Mouse (Mus musculus) cerebellum, adult 9-10 months (tissue): ENCODE data around the gene Rsl24d1.
"Not testable (repeated sequence)": the region's sequence is repeated elsewhere in the genome, so short reads cannot be mapped to it uniquely, and the experiment has no call there.

ENCODE experiments used
- DNase-seq: peaks from one replicate; pipeline ENCODE4 v3.0.0; 2022

Rsl24d1 gene

DNA sequence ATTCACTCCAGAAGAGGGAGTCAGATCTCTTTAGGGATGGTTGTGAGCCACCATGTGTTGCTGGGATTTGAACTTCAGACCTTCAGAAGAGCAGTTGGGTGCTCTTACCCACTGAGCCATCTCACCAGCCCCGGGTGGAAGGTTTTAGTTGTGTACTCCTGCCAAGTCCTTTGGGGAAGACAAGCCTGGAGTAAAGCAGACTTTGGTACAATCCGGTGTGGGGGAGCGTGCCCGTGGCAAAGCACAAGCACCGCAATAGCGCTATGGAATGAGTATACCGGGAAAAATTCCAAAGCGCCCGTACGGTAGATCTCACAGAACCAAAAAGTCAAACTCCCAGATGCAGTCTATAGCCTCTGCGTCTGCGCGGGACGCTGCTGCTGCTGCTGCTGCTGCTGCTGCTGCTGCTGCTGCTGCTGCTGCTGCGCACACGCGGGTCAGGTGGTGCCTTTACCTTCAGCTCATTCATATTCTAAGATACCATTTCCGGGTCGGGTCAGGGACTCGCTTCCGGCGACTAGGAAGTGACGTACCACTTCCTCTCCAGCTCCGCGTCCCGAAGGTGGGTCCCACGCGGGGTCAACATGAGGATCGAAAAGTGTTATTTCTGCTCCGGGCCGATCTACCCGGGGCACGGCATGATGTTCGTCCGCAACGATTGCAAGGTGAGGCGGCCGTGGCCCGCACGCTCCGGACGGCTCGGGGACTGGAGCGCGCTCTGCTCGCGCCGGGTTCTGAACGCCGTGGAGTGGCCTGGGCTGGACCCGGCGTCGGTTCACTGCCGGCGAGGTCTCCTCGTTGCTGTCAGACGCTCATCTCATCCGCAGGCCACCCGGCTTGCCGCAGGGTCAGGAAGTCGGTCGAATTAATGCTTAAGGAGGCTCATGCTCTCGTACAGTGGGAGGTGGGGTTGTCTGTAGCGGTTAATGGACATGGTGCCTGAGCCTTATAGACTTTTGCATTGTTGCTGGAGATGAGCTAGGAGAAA is at the start of gene Rsl24d1:
Gene Rsl24d1, plus strand, starts transcription at position 508 of the 988 bp plus-strand sequence.
- DNase-seq: peak; percentile 90

DNA sequence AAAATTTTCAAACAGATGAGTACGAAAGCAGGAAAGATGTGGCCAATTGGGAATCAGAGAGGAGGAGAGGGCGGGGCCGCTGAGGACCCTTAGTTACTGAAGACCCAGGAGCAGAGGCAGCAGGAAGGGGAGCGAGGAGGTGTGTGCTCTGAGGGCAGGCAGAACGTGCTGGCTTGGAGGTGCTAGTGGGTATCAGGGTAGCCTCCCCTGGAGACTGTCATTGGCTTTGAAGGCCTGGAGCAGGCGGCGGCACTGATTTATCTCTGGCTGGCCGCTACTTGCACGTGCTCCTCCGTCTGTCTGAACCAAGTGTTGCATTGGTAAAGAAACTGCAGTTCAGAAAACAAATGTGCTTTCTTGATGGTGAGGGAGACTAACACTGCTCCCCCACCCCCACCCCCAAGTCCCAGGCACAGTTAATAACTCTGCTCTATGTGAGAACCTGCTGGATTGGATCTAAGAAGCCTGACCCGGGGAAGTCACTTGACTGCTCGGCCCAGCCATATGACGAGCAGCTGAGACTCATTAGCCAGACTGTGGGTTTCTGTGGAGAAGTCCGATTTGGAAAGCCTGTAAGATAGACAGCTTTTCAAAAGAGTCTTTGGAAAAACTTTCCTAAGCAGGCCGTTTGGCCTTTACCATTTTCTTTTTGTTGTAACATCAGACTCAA is 49.5 kb upstream of the Rsl24d1 start:
- no peak for DNase-seq

DNA sequence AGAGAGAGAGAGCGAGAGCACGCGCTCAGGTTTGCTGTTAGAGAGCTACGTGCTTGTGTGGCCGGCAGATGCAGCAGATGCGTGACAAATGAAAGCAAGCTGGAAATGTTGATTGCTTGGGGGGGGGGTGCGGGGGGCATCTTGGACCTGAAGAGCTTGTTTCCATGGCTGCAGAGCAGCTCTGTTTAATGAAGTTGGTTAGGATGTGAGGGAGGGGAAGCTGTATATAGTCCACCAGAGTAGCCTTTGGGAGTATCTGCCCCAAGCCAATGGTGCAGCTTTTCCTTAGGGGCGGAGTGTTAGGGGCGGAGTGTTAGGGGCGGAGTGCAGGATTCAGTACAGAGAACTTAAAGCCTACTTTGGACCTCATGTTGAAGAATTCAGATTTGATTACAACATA is 46.1 kb upstream of the Rsl24d1 start:
- DNase-seq: no peak

DNA sequence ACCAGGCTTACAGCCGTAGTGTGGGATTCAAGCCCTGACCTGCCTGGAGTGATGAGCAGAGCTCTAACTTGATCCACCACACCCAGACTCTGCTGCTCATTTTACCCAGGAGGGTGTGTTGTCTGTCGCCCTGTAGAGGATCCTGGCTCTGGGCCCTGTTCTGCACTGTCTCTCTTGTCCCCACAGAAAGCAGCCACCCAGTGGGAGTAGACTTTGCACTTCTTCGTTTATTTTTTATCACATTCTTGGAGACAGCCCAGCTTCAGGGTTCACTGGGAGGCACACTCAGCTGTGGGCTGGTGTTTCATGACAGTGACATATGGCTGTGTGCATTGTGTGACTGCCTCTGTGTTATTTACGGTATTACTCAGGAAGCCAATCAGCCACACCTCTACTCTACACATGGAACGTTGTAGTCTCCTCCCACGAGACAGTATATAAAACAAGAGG is 45.0 kb upstream of the Rsl24d1 start:
- no peak for DNase-seq

DNA sequence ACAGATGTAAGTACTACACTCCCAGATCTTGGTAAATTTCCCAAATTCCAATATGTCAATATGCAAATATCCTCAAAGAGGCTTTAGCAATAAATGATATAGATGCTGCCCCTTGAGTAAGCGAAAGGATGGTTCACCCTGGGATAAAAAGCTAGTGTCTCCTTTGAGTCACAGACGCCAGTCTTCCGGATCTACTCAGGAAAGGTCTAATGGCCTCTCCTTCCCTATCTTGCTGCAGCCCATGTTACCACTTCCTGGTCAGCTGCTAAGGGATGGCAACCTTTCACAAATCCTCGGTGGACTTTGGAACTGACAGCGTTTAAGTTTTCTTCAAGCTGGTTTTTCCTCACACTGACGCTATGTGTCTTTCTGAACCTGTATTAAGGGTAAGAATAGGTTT is 44.5 kb upstream of the Rsl24d1 start:
- no peak for DNase-seq

DNA sequence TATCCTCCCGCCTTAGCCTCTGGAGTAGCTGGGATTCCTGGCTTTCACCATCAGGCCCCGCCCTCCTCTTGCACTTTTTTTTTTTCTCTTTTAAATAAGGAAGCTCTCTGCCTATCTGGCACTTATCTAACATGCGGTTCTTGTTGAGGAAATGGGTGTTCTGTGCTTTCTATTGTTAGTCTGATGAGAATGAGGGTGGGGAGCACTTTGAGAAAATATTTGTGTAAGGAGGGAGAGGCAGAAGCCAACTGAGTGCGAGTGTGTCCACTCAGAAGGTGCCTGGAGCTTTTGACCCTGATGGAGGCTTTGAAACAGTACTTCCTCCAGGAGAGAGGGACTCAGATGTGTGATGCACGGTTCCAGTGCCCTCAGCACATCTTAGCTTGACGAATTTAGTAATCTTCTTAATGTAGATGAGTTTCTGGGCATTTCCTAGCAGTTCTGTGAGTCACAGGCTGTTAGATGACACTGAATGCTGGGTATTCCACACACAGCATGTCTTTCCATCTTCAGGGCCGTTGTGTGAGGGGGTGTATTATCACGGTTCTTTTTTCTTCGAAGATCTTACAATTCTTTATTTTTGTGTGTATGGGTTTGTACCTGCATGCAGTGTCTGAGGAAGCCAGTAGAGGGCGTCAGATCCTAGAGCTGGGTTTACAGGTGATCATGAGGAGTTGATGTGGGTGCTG is 42.1 kb upstream of the Rsl24d1 start:
- no peak for DNase-seq

DNA sequence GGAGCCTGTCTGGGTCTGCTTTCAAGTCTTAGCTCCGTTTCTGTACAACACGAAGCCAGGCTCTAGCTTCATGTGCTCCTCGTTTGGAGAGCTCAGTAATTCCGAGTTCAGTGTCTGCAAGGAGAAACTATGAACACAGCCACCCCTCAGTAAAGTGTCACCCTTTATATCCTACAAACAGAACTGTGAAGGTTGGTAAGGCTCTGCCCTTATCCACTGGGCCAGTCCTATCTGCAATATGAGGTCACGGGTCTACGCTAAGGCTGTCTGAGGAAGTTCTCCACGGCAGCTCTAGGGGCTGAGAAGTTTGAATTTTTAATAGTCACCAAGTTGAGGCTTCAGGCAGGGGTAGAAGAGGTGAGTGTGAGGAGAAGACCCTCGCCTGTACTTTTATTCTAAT is 40.8 kb upstream of the Rsl24d1 start:
- no peak for DNase-seq

DNA sequence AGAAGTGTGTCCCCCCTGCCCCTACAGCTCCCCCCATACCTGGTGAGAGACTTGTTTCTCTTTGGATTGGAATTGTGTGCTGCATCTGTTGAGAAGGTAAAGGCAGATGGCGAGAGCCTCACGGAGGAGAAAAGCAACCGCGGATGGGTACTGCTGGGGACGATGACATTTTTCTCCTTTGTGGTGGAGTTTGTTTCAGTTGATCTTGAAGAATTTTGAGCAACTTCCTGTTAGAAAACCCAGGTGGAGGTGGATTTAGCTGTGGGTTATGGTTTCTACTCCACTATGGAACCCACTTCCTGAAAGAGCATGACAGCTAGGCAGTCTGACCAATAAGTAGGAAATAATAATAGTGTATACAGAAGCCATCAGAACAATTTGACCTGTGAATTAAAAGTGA is 40.1 kb upstream of the Rsl24d1 start:
- DNase-seq: no peak

DNA sequence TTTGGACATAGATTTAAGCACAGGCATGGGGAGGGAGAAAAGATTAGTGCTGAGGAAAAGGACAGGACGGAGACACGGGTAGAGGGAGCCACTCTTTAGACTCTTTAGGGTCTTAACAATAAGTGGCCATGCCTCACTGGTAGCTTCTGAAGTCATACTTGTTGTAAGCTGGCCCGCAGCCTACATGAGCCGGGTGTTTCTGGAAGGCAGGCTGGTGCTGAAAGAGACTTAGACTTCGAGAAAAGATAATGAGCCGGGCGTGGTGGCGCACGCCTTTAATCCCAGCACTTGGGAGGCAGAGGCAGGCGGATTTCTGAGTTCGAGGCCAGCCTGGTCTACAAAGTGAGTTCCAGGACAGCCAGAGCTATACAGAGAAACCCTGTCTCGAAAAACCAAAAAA is 33.9 kb upstream of the Rsl24d1 start:
- DNase-seq: not testable (repeated sequence)

DNA sequence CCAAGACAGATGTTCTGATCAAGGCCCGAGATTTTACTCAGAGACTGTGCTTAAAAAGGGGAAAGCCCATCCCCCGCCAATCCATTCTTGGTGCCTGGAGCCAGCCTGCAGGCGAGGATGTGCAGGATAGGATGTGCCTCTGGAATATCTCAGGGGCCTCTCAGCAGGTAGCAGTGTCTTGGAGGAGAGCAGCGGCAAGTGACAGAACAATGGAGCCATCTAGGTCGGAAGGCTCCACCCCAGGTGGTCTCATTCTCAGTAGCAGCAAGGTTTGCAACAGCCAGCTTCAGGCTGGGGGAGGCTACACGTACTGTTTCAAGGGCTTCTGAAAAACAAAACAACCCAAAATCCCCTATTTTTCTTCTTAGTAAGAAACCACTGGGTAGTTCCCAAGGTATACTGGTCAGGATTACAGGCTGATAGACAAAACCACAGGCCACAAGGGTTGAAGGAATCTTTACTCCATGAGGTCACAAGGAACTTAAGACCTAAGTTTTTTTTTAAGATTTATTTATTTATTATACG is 33.4 kb upstream of the Rsl24d1 start:
- DNase-seq: no peak

DNA sequence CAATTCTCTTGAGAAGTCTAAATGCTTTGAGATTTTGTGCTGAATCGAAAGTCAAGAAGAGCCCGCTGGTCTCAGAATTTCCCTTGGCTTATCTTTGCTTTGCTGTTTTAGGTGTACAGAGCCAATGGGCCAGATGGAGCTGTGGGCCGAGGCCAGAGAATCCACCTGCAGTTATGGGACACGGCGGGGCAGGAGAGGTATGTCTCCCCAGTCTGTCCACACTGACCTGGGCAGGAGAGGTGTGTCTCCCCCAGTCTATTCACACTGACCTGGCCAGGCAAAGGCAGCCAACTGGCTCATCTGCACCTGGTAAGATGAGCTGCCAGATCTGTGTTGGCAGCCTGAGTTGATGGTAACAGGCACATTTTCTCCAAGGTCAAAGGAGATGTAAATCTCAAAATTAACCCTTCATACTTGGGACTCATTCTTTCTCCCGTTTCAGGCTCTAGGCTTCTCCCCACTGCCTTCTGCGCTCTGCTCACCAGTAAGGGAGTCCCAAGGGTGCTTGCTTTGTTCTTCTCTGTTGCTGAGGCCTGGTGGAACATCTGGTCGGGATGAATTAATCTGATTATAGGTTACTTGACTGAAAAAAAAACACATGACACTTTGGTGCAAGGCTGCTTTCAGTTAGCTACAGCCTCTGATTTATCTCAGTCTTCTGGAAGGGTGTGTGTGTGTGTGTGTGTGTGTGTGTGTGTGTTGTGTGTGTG is 30.8 kb upstream of the Rsl24d1 start:
- DNase-seq: peak; percentile 93

DNA sequence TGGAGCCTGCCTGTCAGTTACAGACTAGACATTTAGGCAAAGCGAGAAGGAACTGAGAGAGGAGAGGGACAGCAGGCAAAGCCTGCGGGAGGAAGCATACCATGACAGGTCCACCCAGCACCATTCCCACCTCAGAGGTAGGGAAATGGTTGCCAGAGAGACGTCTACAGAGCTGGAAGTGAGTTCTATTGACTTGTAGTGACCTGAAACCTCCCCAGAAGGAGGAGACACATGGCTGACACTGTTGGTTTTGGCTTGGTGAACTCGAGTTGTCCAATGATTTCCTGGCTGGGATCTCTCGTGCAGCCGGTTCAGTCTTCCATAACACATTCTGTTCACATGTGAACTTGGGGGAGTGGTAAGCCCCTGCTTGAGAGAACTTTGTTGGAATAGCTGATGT is 29.3 kb upstream of the Rsl24d1 start:
- no peak for DNase-seq

DNA sequence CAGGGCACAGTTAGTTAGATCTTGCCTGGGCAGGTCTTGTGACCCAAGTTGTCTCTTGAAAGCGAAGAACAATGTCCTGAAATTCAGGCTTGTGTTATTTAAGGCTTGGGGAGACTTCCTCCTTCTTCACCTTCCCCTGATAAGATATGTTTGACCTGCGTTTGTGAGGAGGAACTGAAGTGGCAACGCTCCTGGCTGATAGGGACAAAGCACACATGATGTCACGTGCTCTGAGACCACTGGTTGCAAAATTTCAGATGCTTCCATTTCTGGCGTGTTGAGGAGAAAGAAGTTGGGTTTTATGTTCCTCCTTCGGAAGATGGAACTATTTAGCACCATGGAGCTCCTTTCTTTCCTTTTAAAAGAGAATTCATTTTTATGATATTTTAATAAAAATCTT is 27.4 kb upstream of the Rsl24d1 start:
- DNase-seq: no peak

DNA sequence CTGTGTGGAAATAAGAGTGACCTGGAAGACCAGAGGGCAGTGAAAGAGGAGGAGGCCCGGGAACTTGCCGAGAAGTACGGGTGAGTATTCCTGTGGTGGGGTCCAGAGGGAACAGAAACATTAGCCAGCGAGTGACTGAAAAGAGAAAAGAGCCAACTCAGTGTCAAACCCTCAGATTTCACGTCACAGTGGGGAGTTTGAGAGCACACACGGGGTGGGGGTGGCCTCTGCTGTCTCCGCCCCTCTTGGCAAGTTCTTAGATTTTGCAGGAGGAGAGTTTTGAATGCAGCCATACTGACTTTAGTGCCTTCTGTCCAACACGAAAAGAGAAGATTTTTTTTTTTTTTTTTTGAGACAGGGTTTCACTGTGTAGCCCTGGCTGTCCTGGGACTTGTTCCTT is 26.1 kb upstream of the Rsl24d1 start:
- no peak for DNase-seq

DNA sequence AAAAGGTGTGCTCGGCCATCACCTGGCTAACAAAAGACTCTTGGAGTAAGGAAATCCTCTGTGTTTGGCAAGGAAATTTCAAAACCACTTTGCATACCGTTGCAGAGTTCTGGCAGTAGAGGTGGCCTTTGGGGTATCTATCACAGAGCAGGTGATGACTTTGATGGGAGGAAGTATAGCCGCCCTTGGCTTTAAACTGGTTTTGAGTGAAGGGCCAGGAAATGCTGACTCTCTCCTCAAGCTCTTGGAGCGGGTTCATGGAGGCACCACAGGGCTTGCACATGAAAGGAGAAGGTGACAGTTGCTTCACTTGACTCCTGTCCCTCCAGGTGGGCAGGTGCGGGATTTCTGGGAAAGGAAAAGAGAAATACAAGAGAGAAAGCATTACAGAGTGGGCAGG is 25.6 kb upstream of the Rsl24d1 start:
- no peak for DNase-seq

DNA sequence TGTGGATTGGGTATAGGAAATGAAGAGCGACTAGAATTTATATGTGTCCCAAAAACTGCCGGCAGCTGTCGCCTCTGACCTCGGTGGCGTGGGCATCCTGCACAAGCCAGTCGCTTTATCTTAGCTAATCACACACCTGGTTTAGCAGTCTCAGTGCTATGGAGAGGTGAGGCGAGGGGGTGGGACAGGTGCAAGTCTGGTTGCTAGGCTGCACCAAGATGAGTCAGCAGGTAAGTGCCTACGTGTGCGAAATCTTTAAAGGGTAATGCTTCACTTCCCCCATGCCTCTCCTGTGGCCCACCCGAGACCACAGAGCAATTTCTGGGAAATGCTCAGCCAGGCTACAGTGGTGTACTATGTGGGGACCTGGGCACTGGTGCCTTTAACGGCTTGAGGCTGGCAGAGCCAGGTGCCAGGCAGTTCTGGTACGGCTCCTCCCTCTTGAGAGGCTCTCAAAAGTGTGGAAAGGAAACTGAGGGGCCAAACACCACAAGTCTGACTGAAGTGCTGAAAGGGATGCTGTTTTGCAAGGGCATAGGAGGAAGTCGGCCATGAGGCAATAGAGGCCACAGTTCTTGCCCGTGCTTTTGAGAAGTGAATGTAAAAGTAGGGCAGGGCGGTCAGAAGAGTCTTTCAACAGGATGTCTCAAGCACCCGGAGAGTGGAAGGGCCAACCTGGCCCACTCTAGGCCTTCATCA is 23.9 kb upstream of the Rsl24d1 start:
- no peak for DNase-seq

DNA sequence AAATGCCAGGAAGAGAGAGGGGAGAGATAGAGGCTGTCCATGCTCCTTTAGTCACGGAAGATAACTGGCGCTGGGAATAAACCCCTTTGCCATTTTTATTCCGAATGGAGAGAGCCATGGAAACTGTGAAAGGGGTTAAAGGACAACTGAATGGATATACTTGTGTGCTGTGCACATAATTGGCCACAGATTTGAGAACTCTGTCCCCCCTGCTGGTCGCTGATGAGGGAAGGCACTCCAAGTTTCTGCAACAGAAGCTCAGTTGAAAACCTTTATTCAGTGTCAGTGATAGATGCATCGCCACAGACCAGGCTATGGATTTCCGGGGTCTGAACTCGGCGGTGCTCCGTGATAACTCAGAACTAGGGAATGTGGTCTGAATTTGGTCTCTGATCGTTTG is 23.1 kb upstream of the Rsl24d1 start:
- DNase-seq: no peak

DNA sequence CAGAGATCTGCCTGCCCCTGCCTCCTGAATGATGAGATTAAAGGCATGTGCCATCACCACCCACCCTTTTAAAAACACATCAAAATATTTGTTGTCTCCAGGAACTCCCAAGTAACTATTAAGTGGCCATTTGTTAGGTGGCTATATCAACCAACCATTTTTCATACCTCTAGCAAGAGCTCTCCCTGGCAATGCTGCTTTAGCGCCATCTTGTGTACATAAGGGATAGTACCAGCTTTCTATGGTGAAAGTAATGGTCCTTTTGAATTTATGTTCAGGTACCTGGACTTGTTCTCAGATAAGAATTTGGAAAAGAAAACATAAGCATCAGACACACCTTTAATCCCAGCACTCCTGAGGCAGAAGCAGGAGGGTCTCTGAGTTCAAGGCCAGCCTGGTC is 21.5 kb upstream of the Rsl24d1 start:
- DNase-seq: peak; percentile 83

DNA sequence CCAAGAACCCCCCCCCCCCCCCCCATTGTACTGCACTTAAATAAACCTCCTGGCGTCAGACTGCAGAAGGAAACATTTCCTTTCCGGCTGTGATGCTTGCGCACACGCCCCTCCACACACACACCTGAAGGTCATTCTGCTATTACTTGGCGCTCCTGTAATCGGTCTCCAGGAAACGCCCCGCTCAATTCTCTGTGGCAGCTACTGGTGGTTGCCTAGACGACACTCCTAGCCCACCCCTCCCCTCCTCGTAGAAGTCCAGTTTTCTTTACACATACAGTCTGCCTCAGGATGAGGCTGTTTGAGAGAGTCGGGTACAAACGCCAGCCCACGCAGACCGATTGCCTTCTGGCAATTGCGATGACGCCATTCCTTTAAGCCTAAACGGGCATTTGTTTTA is 18.6 kb upstream of the Rsl24d1 start:
- DNase-seq: no peak

DNA sequence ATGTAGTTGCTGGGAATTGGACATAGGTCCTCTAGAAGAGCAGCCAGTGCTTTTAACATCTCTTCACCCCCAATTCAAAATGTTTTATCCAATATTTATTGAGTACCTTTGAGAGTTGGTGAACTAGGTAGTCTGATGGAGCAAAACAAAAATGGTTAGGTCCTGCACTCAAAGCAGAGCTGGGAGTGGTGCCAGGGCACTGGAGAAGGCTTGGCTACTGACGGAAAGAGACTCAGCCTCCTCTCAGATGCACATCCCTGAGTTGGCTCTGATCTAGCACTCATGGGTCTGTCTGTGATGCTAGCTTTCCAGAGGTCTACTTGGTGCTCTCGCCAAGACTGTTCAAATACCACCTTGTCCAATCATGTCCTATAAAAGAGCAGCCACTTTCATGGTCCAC is 15.3 kb upstream of the Rsl24d1 start:
- DNase-seq: no peak

DNA sequence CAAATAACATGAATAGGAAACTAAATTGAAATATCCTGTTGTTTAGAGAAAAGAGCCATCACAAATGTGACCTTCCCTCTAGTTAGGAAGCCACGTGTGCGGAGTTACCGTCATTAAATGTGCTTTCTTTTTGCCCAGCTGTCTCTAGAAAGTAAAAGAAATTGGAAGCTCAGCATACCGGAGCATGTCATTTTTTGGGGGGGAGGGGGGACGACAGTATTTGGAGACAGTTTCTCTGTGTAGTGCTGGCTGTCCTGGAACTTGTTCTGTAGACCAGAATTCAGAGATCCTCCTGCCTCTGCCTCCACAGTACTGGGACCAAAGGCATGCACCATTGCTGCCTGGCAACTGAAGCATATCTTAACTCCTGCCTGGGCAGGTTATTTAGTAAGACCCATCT is 11.7 kb upstream of the Rsl24d1 start, which contains the start of gene Khdc3:
Gene Khdc3, plus strand, starts transcription at position 301 of the 400 bp plus-strand sequence.
- no peak for DNase-seq

DNA sequence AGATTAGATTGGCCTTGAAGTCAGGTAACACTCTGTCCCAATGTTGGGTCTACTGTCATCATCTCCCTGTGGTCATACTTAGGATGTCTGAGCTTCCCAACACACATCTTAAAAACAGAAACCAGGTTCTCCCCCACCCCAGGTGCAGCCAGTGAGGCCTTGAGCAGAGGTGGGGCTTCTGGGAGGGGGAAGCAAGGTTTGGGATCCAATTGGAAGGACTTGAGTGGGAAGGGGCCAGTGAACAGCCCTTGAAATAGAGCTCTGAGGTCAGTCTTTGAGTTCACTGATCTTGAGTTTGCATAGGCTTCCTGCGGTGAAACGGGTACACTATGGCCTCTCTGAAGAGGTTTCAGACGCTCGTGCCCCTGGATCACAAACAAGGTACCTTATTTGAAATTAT is 11.0 kb upstream of the Rsl24d1 start, which contains the start of gene Gm20509:
Gene Gm20509, plus strand, starts transcription at position 290 of the 400 bp plus-strand sequence.
- no peak for DNase-seq
